Mouse (Mus musculus): Measurements from ENCODE around the gene Ap5s1. TPM values are rescaled to one million over a fixed set of nuclear protein-coding genes. Genes with fewer than 3 reads are reported as not detected.
"Not testable (repeated sequence)": the region's sequence is repeated elsewhere in the genome, so short reads cannot be mapped to it uniquely, and the experiment has no call there.

Gene Ap5s1
- polyA plus RNA-seq, 1 experiment from 2014 or later = 26.7 TPM

- Histone ChIP-seq H3K27ac (peak overlapping the region; percentile 94), H3K4me1 (peaks cover 36% of the 10 kb centered on the region), H3K36me3 (peaks cover 17% of the 10 kb centered on the region), H3K4me2 (peak overlapping the region; percentile 61; the same call in 1 of the 2 replicates), H3K27me3 (no peaks in the 10 kb centered on the region), H3K9ac (peak overlapping the region; percentile 54; the same call in 1 of the 2 replicates), H3K4me3 (peak overlapping the region; percentile 59), H3K9me3 (no peaks in the 10 kb centered on the region)
- no peak for ATAC-seq (ENCODE audit: insufficient number of reproducible peaks, low FRiP score, low TSS enrichment, low read depth)
- WGBS = 80% methylated on average over 4 of the region's 4 CpGs
These were observed 2.4 kb downstream of the Ap5s1 start for GRCm38 (mm10) chr2:131209125-131209795.

DNA sequence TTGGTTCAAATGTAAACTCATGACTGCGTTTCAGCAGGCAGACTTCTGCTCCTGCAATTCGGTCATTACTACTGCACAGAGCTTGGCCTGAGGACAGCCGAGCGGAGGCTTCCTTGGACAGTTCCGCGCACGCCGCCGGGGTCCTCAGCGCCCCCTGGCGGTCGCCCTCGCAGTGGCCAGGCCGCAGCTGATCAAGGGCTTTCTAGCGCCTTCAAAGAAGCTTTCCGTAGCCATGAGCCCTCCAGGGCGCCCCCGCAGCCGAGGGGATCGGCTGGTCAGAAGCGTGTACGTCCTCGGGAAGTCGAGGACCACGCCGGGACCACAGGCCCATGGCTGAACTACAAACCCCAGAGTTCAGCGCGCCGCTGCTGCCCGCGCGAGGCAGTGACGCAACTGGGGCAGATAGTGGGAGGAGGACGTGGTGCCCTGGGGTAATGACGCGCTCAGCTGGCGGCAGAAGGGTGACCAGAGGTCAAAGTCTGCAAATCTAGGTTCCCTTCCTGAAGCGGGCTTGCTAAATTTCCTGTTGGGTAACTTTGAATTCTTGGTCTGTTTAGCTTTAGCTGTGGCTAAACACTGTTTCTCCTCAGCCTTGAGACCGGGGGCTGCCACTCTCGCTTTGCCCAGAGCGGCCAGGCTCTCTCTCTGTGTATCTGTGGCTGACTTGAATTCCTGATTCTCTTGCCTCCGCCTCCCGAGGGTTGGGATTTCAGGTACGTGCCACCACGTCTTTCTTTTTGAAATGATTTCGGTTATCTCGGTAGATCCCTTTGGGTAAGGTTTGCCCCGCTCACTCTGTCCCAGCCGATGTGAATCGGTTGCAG is 3.3 kb downstream of the Ap5s1 start:
- Histone ChIP-seq H3K27ac (peak overlapping the region; percentile 94), H3K27me3 (no peaks in the 10 kb centered on the region), H3K9me3 (no peaks in the 10 kb centered on the region), H3K4me1 (peaks cover 26% of the 10 kb centered on the region), H3K36me3 (peaks cover 22% of the 10 kb centered on the region), H3K4me3 (peak overlapping the region; percentile 59), H3K4me2 (peak overlapping the region; percentile 61), H3K9ac (peak overlapping the region; percentile 54)
- WGBS = under 1% methylated on average over 50 of the region's 50 CpGs
- peak; percentile 94 for ATAC-seq (ENCODE audit: insufficient number of reproducible peaks, low FRiP score, low TSS enrichment, low read depth)

- Histone ChIP-seq H3K4me1 (peaks cover 21% of the 10 kb centered on the region), H3K27me3 (no peaks in the 10 kb centered on the region), H3K4me2 (peak overlapping the region; percentile 61), H3K4me3 (peak overlapping the region; percentile 59), H3K27ac (peak overlapping the region; percentile 94; the same call in 1 of the 2 replicates), H3K9ac (peak overlapping the region; percentile 54), H3K36me3 (peaks cover 22% of the 10 kb centered on the region), H3K9me3 (no peaks in the 10 kb centered on the region)
- 63% methylated on average over 9 of the region's 9 CpGs for WGBS
- ATAC-seq (ENCODE audit: insufficient number of reproducible peaks, low FRiP score, low TSS enrichment, low read depth) = no peak
These were observed 4.2 kb downstream of the Ap5s1 start for GRCm38 (mm10) chr2:131211026-131211615.

GRCm38 (mm10) chr2:131213773-131214172 is 6.9 kb downstream of the Ap5s1 start:
- H3K36me3 ChIP-seq = peaks cover 22% of the 10 kb centered on the region
- H3K27ac ChIP-seq = peak overlapping the region; percentile 24; the same call in 1 of the 2 replicates
- H3K9ac ChIP-seq = no peak overlapping the region
- H3K4me3 ChIP-seq = no peak overlapping the region
- ATAC-seq (ENCODE audit: insufficient number of reproducible peaks, low FRiP score, low TSS enrichment, low read depth) = no peak
- H3K4me2 ChIP-seq = no peak overlapping the region
- peaks cover 21% of the 10 kb centered on the region for H3K4me1 ChIP-seq
- 80% methylated on average over 7 of the region's 7 CpGs for WGBS
- no peaks in the 10 kb centered on the region for H3K9me3 ChIP-seq
- no peaks in the 10 kb centered on the region for H3K27me3 ChIP-seq

DNA sequence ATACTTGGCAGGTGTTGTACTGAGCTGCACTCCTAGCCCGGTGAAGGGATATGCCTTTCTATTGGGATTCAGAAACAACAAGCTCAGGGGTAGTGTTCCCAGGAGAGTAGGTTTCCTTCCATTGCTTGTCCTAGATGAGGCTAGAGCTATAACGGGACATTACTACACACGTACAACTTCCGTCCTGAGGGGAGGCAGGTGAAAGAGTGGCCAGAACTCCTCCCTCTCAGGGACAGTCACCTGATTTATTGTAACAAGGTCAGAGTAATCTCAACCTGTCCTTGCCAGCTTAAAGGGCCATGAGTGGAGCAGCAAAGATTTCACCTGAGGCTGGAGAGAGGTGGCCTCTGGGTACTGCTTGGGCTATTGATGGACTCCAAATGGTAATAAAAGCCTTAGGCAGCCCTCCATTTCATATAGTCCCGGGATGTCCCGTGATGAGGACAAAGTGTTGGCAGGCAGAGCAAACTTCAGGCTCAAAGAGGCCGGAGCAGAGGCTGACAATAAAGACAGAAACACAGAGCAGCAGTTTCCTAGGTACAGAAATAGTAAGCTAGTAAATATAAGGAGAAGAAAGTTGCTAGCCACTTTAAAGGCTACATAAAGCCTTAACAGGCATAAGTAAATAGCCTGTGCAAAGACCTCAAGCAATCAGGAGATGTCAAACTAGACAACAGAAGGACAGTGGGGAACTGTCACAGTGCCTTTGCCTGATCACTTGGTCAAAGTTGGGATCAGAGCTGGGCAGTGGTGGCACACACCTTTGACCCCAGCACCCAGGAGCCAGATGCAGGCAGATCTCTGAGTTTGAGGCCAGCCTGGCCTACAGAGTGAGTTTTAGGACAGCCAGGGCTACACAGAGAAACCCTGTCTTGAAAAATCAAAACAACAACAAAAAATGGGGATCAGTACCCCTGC is 9.3 kb downstream of the Ap5s1 start:
- 76% methylated on average over 7 of the region's 7 CpGs for whole genome bisulfite sequencing
- H3K9ac ChIP-seq = no peak overlapping the region

DNA sequence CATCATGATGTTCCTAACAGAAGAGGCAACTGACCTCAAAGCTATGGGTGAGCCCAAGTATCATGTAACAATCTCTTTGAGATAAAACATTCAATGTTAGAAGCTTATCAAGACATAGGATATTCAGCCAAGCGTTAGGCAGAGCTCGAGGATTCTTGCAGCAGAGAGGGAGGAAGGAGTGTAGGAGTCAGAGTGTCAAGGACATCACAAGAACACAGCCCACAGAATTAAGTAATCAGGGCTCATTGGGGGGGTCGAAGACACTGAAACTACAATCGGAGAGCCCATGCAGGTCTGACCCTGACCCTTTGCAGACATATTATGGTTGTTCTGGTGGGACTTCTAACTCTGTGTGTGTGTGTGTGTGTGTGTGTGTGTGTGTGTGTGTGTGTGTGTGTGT is 13.2 kb downstream of the Ap5s1 start:
- ATAC-seq (ENCODE audit: insufficient number of reproducible peaks, low FRiP score, low TSS enrichment, low read depth) = no peak
- 70% methylated on average over 4 of the region's 4 CpGs for WGBS
- Histone ChIP-seq H3K4me3 (no peak overlapping the region), H3K4me2 (no peak overlapping the region), H3K27ac (no peak overlapping the region), H3K9me3 (no peaks in the 10 kb centered on the region), H3K27me3 (no peaks in the 10 kb centered on the region), H3K4me1 (no peaks in the 10 kb centered on the region), H3K9ac (no peak overlapping the region), H3K36me3 (no peaks in the 10 kb centered on the region)

More for the DNA sequence above, 9.3 kb downstream of the Ap5s1 start:
- no peak for ATAC-seq (ENCODE audit: insufficient number of reproducible peaks, low FRiP score, low TSS enrichment, low read depth)
- no peaks in the 10 kb centered on the region for H3K27me3 ChIP-seq
- no peak overlapping the region for H3K4me2 ChIP-seq
- no peak overlapping the region for H3K4me3 ChIP-seq
- no peak overlapping the region for H3K27ac ChIP-seq
- no peaks in the 10 kb centered on the region for H3K9me3 ChIP-seq
- H3K36me3 ChIP-seq = peaks cover 22% of the 10 kb centered on the region
- peaks cover 8% of the 10 kb centered on the region for H3K4me1 ChIP-seq

DNA sequence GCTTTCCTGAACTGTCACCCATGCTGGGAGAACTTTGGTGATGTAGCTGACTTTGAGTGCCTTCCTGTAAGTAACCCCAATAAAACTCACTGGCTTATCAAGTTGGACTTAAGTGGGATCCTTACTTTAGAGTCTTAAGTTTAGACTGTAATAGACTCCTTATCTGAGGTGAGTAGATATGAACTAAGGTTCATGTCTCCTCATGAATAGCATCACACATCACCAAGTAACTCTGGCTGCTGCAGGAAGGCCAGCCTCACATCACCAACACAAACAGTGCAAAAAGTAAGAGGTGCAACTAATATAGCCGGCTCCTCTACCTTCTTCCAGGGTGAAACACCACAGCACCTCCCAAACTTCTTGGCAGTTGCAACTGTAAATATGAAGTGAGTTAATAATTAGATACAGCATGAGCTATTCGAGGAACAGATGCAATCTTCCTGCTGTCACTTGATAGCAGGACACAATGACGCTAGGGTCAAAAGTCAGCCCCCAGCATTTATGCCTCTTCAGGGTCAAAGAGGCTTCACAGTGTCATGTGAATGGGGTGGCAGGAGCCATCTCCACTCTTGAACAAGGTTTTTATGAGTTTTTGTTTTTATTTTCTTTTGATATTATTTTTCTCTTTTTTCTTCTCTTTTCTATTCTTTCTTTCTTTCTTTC is 15.1 kb downstream of the Ap5s1 start:
- no peaks in the 10 kb centered on the region for H3K9me3 ChIP-seq
- WGBS = 76% methylated on average over 3 of the region's 3 CpGs
- no peaks in the 10 kb centered on the region for H3K4me1 ChIP-seq
- no peak overlapping the region for H3K9ac ChIP-seq
- no peak overlapping the region for H3K27ac ChIP-seq
- no peaks in the 10 kb centered on the region for H3K27me3 ChIP-seq
- no peak overlapping the region for H3K4me2 ChIP-seq
- no peak overlapping the region for H3K4me3 ChIP-seq
- H3K36me3 ChIP-seq = no peaks in the 10 kb centered on the region
- no peak for ATAC-seq (ENCODE audit: insufficient number of reproducible peaks, low FRiP score, low TSS enrichment, low read depth)

DNA sequence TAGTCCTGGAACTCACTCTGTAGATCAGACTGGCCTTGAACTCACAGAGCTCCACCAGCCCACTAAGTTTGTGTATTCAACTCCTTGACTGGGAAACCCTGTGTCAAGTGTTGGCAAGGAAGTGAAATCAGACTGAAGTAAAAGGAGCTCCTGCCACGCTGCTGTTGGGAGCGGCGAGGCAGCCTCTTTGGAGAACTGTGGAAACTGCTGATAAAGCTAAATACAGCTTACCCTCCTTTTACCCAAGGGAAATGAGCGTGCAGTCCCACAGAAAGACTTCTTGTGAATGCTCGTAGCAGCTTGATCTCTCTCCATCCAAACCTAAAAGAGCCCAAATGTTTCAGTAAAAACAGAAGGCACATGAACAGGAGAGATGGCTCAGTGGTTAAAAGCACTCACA is 15.7 kb downstream of the Ap5s1 start:
- Histone ChIP-seq H3K9ac (no peak overlapping the region), H3K36me3 (no peaks in the 10 kb centered on the region), H3K27me3 (no peaks in the 10 kb centered on the region), H3K27ac (no peak overlapping the region), H3K4me2 (no peak overlapping the region), H3K4me1 (no peaks in the 10 kb centered on the region), H3K4me3 (no peak overlapping the region), H3K9me3 (no peaks in the 10 kb centered on the region)
- no peak for ATAC-seq (ENCODE audit: insufficient number of reproducible peaks, low FRiP score, low TSS enrichment, low read depth)
- 44% methylated on average over 5 of the region's 5 CpGs for WGBS

GRCm38 (mm10) chr2:131223569-131223968 is 16.7 kb downstream of the Ap5s1 start:
- Histone ChIP-seq H3K27ac (no peak overlapping the region), H3K4me1 (no peaks in the 10 kb centered on the region), H3K4me3 (no peak overlapping the region), H3K9me3 (no peaks in the 10 kb centered on the region), H3K9ac (no peak overlapping the region), H3K36me3 (no peaks in the 10 kb centered on the region), H3K27me3 (no peaks in the 10 kb centered on the region), H3K4me2 (no peak overlapping the region)
- ATAC-seq (ENCODE audit: insufficient number of reproducible peaks, low FRiP score, low TSS enrichment, low read depth) = no peak
- WGBS = 61% methylated on average over 1 of the region's 1 CpGs

DNA sequence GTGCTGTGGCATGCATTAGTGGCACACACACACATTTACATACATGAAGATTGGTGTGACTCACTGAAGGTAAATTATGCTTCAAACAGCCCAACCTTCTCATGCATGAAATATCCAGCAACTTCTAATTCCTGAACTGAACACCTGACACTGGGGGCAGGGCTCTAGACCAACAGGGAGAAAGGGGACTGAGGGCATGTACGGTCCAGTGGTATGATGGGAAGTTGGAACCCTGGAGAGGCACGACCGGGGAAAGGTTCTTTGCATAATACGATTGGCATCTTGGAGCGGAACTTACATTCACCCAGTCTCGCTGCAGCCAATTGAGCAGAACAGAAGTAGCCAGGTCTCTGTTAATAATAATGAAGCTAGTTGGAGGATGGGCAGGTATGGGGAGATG is 18.3 kb downstream of the Ap5s1 start:
- Histone ChIP-seq H3K27ac (no peak overlapping the region), H3K9ac (no peak overlapping the region), H3K4me3 (no peak overlapping the region), H3K36me3 (no peaks in the 10 kb centered on the region), H3K27me3 (no peaks in the 10 kb centered on the region), H3K4me2 (no peak overlapping the region), H3K4me1 (no peaks in the 10 kb centered on the region), H3K9me3 (no peaks in the 10 kb centered on the region)
- ATAC-seq (ENCODE audit: insufficient number of reproducible peaks, low FRiP score, low TSS enrichment, low read depth) = no peak
- 85% methylated on average over 6 of the region's 6 CpGs for WGBS

DNA sequence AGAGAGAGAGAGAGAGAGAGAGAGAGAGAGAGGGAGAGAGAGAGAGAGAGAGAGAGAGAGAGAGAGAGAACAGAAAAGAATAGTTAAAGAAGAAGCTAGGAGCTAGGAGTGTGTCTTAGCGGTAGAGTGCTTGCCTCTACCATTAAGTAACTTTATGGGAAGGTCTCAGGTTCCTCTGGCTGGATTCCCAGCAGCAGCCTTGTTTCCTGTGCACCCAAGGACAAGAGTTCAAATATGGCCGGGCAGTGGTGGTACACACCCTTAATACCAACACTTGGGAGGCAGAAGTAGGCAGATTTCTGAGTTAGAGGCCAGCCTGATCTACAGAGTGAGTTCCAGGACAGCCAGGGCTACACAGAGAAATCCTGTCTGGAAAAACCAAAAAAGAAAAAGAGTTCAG is 19.8 kb downstream of the Ap5s1 start:
- not testable (repeated sequence) for H3K4me3 ChIP-seq; H3K27me3 ChIP-seq; H3K27ac ChIP-seq; H3K4me1 ChIP-seq; ATAC-seq (ENCODE audit: insufficient number of reproducible peaks, low FRiP score, low TSS enrichment, low read depth); H3K4me2 ChIP-seq; H3K9me3 ChIP-seq; H3K9ac ChIP-seq; H3K36me3 ChIP-seq
- 53% methylated on average over 2 of the region's 2 CpGs for WGBS

Data from limb, embryonic 15.5 days (tissue).